Mouse (Mus musculus): ENCODE measurements around the gene E330021D16Rik. TPM values are rescaled to one million over a fixed set of nuclear protein-coding genes. Genes with fewer than 3 reads are reported as not detected.

E330021D16Rik gene
- polyA plus RNA-seq, 1 experiment from 2014 or later, result not detected

GRCm38 (mm10) chr6:136364008-136364407, 51.4 kb downstream of the E330021D16Rik start:
- H3K4me3 ChIP-seq, result no peak overlapping the region
- H3K4me1 ChIP-seq, result no peaks in the 10 kb centered on the region
- H3K36me3 ChIP-seq, result no peaks in the 10 kb centered on the region
- ATAC-seq (ENCODE audit: insufficient number of reproducible peaks, insufficient read depth, low FRiP score, low TSS enrichment, low read depth), result no peak
- 85% methylated on average over 4 of the region's 4 CpGs for WGBS
- no peaks in the 10 kb centered on the region for H3K9me3 ChIP-seq
- no peak overlapping the region for H3K4me2 ChIP-seq
- no peak overlapping the region for H3K27ac ChIP-seq
- H3K27me3 ChIP-seq, result no peaks in the 10 kb centered on the region
- no peak overlapping the region for H3K9ac ChIP-seq

GRCm38 (mm10) chr6:136363313-136363712, 52.1 kb downstream of the E330021D16Rik start:
- Histone ChIP-seq H3K9ac (no peak overlapping the region), H3K36me3 (no peaks in the 10 kb centered on the region), H3K9me3 (no peaks in the 10 kb centered on the region), H3K27me3 (no peaks in the 10 kb centered on the region), H3K27ac (no peak overlapping the region), H3K4me3 (no peak overlapping the region), H3K4me1 (no peaks in the 10 kb centered on the region), H3K4me2 (no peak overlapping the region)
- 89% methylated on average over 8 of the region's 8 CpGs for WGBS
- no peak for ATAC-seq (ENCODE audit: insufficient number of reproducible peaks, insufficient read depth, low FRiP score, low TSS enrichment, low read depth)

- H3K27me3 ChIP-seq, result no peaks in the 10 kb centered on the region
- no peak overlapping the region for H3K27ac ChIP-seq
- H3K4me1 ChIP-seq, result peaks cover under 1% of the 10 kb centered on the region; the same call in 1 of the 2 replicates
- H3K36me3 ChIP-seq, result no peaks in the 10 kb centered on the region
- no peaks in the 10 kb centered on the region for H3K9me3 ChIP-seq
- no peak overlapping the region for H3K9ac ChIP-seq
- no peak for ATAC-seq (ENCODE audit: insufficient number of reproducible peaks, insufficient read depth, low FRiP score, low TSS enrichment, low read depth)
- WGBS, result 51% methylated on average over 5 of the region's 5 CpGs
- no peak overlapping the region for H3K4me3 ChIP-seq
- H3K4me2 ChIP-seq, result no peak overlapping the region
These were observed 56.9 kb downstream of the E330021D16Rik start for GRCm38 (mm10) chr6:136358471-136358870.

GRCm38 (mm10) chr6:136353399-136354184, 61.8 kb downstream of the E330021D16Rik start:
- Histone ChIP-seq H3K36me3 (no peaks in the 10 kb centered on the region), H3K4me2 (peak overlapping the region; percentile 45), H3K4me1 (peaks cover 4% of the 10 kb centered on the region; the same call in 1 of the 2 replicates), H3K27me3 (no peaks in the 10 kb centered on the region), H3K9me3 (no peaks in the 10 kb centered on the region), H3K4me3 (no peak overlapping the region), H3K27ac (no peak overlapping the region), H3K9ac (no peak overlapping the region)
- WGBS, result 29% methylated on average over 11 of the region's 11 CpGs
- 0 out of 2 replicates have a peak, but pooled peaks have one; percentile 63 for ATAC-seq (ENCODE audit: insufficient number of reproducible peaks, insufficient read depth, low FRiP score, low TSS enrichment, low read depth)

Other genes starting within 250 kb of the E330021D16Rik start
- gene Grin2b, start 242.1 kb downstream of the E330021D16Rik start, polyA plus RNA-seq (2015; fragmentation: Nextera tagmentation; extraction: Ambion mirVana), result 6.1 and 6.4 TPM in 2 replicates
- not detected in 2 replicates for gene Gm8994, start 88.0 kb downstream of the E330021D16Rik start, polyA plus RNA-seq (2015; fragmentation: Nextera tagmentation; extraction: Ambion mirVana)
- 39.0 and 56.3 TPM in 2 replicates for gene Atf7ip, start 90.6 kb upstream of the E330021D16Rik start, polyA plus RNA-seq (2015; fragmentation: Nextera tagmentation; extraction: Ambion mirVana)
- gene Plbd1, start 246.4 kb upstream of the E330021D16Rik start, polyA plus RNA-seq (2015; fragmentation: Nextera tagmentation; extraction: Ambion mirVana), result 6.4 and 9.9 TPM in 2 replicates

Data from embryonic facial prominence, embryonic 13.5 days (tissue).